Mouse (Mus musculus) A20 (cell line): ENCODE results near the gene Olfr772.
"Not testable (repeated sequence)": the region's sequence is repeated elsewhere in the genome, so short reads cannot be mapped to it uniquely, and the experiment has no call there.

ENCODE experiments used
- DNase-seq: peaks from one replicate; pipeline ENCODE4 v3.0.0-alpha.2; 2011; ENCODE audit warnings: low read depth, low spot score

The Olfr772 gene

DNA sequence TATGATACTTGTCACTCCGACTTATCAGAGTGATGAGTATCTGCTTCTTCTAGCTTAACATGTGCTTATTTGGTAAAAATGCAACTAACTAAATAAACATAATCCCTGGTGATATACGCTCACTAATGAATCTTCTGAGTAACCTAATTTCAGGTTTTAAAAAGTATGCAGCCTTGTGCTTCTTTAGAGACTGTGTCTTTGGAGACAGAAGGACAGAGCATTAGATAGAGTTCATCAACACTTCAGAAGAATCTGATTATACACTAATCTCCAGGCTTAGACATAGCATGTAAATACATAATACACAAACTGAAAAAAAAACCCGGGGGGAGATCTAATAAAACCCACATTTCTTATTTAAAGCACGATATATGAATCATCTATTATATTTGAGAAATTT, at the start of gene Olfr772:
Olfr772 (minus strand) TSS at position 101 of the 400 bp plus-strand sequence.
- not testable (repeated sequence) for DNase-seq

- DNase-seq = not testable (repeated sequence)
Observed at GRCm38 (mm10) chr10:129187319-129187718, 9.6 kb upstream of the Olfr772 start, which contains the start of gene Olfr773. TSS of gene Olfr773 (minus strand) at chr10:129187419.

DNA sequence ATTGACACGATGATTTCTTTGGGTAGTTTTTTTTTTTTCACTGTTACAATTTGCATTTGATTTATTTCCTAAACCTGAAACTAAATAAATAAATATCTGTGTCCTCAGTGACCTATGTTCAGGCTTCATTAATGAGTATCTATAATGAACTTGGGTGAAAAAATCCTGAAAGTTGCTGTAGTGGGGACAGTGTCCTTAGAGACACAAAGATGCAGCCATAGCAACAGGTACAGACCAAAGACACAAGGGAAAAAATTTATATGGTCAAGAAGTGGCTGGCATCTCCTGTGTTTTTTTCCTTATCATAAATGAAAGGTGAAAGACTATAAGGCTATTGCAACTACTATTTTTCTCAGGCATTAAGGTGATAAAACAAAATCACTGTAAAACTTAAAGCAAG, 13.1 kb downstream of the Olfr772 start, which contains the start of gene Olfr771:
Olfr771 (minus strand) TSS at position 101 of the 400 bp plus-strand sequence.
- DNase-seq = no peak

DNA sequence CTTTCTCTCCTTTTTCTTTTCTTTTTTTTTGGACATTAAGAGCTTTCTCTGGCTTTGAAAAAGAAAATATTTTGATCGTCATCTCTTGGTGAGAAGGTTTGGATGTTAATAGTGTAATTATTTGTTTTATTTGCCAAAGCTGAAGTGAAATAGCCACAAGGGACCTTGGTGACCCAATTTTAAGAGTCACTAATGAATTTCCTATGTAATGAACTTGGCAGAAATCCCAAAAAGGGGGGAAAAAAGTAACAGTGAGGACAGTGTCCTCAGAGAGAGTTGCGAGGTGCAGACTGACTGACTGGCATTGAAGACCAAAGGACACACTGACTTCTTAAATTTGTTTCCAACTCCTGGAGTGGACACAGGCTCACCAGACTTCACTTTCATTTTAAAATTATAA, 38.8 kb downstream of the Olfr772 start, which contains the start of gene Olfr770:
Olfr770 (minus strand) TSS at position 101 of the 400 bp plus-strand sequence.
- no peak for DNase-seq
